Mouse (Mus musculus) hematopoietic stem cell, adult 5-6 weeks (primary cell): ENCODE results near the gene Slc25a17. TPM values are rescaled to one million over a fixed set of nuclear protein-coding genes. Genes with fewer than 3 reads are reported as not detected.
A peak's percentile ranks its signal among the peaks of the same experiment; 100 is the strongest.

ENCODE experiments used
- ATAC-seq, 2 experiments: fragments of 125-278 bp in 1 of 2; replicated peaks in 1 of 2; 2 replicates each; pipeline ENCODE4 v1.8.0; 2016 to 2017; ENCODE audit warnings: inconsistent platforms in 2 of 2, mild to moderate bottlenecking in 2 of 2, moderate number of reproducible peaks in 2 of 2, low read depth in 1 of 2, moderate TSS enrichment in 1 of 2; ENCODE audit not compliant: low FRiP score in 2 of 2, poor library complexity in 2 of 2, severe bottlenecking in 2 of 2, insufficient read depth in 1 of 2, low TSS enrichment in 1 of 2
- total RNA-seq: library from RNA; stranded (forward); fragments of 172-1452, 232-1000 nt; gene quantifications from 2 replicates; pipeline ENCODE4 v1.2.3, GENCODE M21; 2017

Slc25a17 gene
- total RNA-seq, 1 experiment from 2014 or later, result 97.1 TPM

GRCm38 (mm10) chr15:81284121-81284734 lies 76.4 kb downstream of the Slc25a17 start:
- ATAC-seq, result peak in 1 of 2 experiments; percentile 56; a peak in 1 of 4 replicates

- ATAC-seq, result no peak
Observed at GRCm38 (mm10) chr15:81278699-81279098, 81.9 kb downstream of the Slc25a17 start.

GRCm38 (mm10) chr15:81277928-81278327 lies 82.7 kb downstream of the Slc25a17 start:
- no peak for ATAC-seq

GRCm38 (mm10) chr15:81273361-81273760 lies 87.3 kb downstream of the Slc25a17 start:
- no peak for ATAC-seq

- ATAC-seq, result peak in 1 of 2 experiments; percentile 14; a peak in 1 of 4 replicates
Observed at GRCm38 (mm10) chr15:81272305-81273053, 88.1 kb downstream of the Slc25a17 start.

Other genes with a start within 250 kb of the Slc25a17 start
- gene Mrtfa, start 170.1 kb downstream of the Slc25a17 start, total RNA-seq, result 15.8 and 23.3 TPM in 2 replicates
- 0.19 TPM in 1 of 2 replicates, not detected in the other for gene Mchr1, start 125.3 kb downstream of the Slc25a17 start, total RNA-seq
- 311 and 331 TPM in 2 replicates for gene St13, start 39.3 kb upstream of the Slc25a17 start, total RNA-seq
- gene Xpnpep3, start 39.3 kb upstream of the Slc25a17 start, total RNA-seq, result 14.6 and 17.1 TPM in 2 replicates
- not detected in 2 replicates for gene Dnajb7, start 47.5 kb upstream of the Slc25a17 start, total RNA-seq
- gene Rbx1, start 105.5 kb upstream of the Slc25a17 start, total RNA-seq, result 125 and 199 TPM in 2 replicates
- 32.7 and 48.0 TPM in 2 replicates for gene Ep300, start 224.5 kb upstream of the Slc25a17 start, total RNA-seq